Mouse (Mus musculus): ENCODE measurements around the gene Olfr826. TPM values are rescaled to one million over a fixed set of nuclear protein-coding genes. Genes with fewer than 3 reads are reported as not detected.

Gene Olfr826
- polyA plus RNA-seq, 1 experiment from 2014 or later = not detected

Other genes starting within 250 kb of the Olfr826 start
- gene Olfr818, start 235.1 kb downstream of the Olfr826 start, polyA plus RNA-seq (2016; fragmentation: Nextera tagmentation; extraction: Ambion mirVana) = not detected in 2 replicates
- not detected in 2 replicates for gene Olfr819, start 216.9 kb downstream of the Olfr826 start, polyA plus RNA-seq (2016; fragmentation: Nextera tagmentation; extraction: Ambion mirVana)
- not detected in 2 replicates for gene Olfr247, start 208.0 kb downstream of the Olfr826 start, polyA plus RNA-seq (2016; fragmentation: Nextera tagmentation; extraction: Ambion mirVana)
- not detected in 2 replicates for gene Gm10310, start 199.1 kb downstream of the Olfr826 start, polyA plus RNA-seq (2016; fragmentation: Nextera tagmentation; extraction: Ambion mirVana)
- not detected in 2 replicates for gene Olfr820, start 171.6 kb downstream of the Olfr826 start, polyA plus RNA-seq (2016; fragmentation: Nextera tagmentation; extraction: Ambion mirVana)
- not detected in 2 replicates for gene Olfr821, start 153.8 kb downstream of the Olfr826 start, polyA plus RNA-seq (2016; fragmentation: Nextera tagmentation; extraction: Ambion mirVana)
- gene Olfr822, start 113.0 kb downstream of the Olfr826 start, polyA plus RNA-seq (2016; fragmentation: Nextera tagmentation; extraction: Ambion mirVana) = not detected in 2 replicates
- gene Olfr823, start 68.8 kb downstream of the Olfr826 start, polyA plus RNA-seq (2016; fragmentation: Nextera tagmentation; extraction: Ambion mirVana) = not detected in 2 replicates
- gene Olfr824, start 54.2 kb downstream of the Olfr826 start, polyA plus RNA-seq (2016; fragmentation: Nextera tagmentation; extraction: Ambion mirVana) = not detected in 2 replicates
- gene Olfr825, start 17.4 kb downstream of the Olfr826 start, polyA plus RNA-seq (2016; fragmentation: Nextera tagmentation; extraction: Ambion mirVana) = not detected in 2 replicates
- gene Olfr827, start 30.2 kb upstream of the Olfr826 start, polyA plus RNA-seq (2016; fragmentation: Nextera tagmentation; extraction: Ambion mirVana) = not detected in 2 replicates
- 2.6 and 3.0 TPM in 2 replicates for gene Neurod4, start 96.1 kb upstream of the Olfr826 start, polyA plus RNA-seq (2016; fragmentation: Nextera tagmentation; extraction: Ambion mirVana)
- 0.24 TPM in 1 of 2 replicates, not detected in the other for gene Tespa1, start 138.7 kb upstream of the Olfr826 start, polyA plus RNA-seq (2016; fragmentation: Nextera tagmentation; extraction: Ambion mirVana)
- not detected in 2 replicates for gene Vmn2r84, start 210.1 kb upstream of the Olfr826 start, polyA plus RNA-seq (2016; fragmentation: Nextera tagmentation; extraction: Ambion mirVana)
- not detected in 2 replicates for gene Vmn2r85, start 245.5 kb upstream of the Olfr826 start, polyA plus RNA-seq (2016; fragmentation: Nextera tagmentation; extraction: Ambion mirVana)

Data from forebrain, embryonic 10.5 days (tissue).